Mouse (Mus musculus) large intestine, adult 2 months (tissue): ENCODE results near the gene Tmem121. TPM values are rescaled to one million over a fixed set of nuclear protein-coding genes. Genes with fewer than 3 reads are reported as not detected.
A peak's percentile ranks its signal among the peaks of the same experiment; 100 is the strongest.
"Not testable (repeated sequence)": the region's sequence is repeated elsewhere in the genome, so short reads cannot be mapped to it uniquely, and the experiment has no call there.

Source experiments
- DNase-seq: peaks from one replicate; pipeline ENCODE4 v3.0.0-alpha.2; 2012; ENCODE audit warnings: low read depth, low spot score
- WGBS: fragments of 180-500 bp; shearing (Covaris S2); methylation state at CpG from one replicate; pipeline ENCODE4 v1.1.7; 2018; 5-methylcytosine and 5-hydroxymethylcytosine counted together
- polyA plus RNA-seq: library from polyadenylated mRNA; depleted of rRNA; stranded (reverse); fragments of >200 nt; gene quantifications from 2 replicates; pipeline ENCODE4 v1.2.3, GENCODE M21; 2012

The Tmem121 gene
- polyA plus RNA-seq, 1 experiment, result 1.3 TPM

DNA sequence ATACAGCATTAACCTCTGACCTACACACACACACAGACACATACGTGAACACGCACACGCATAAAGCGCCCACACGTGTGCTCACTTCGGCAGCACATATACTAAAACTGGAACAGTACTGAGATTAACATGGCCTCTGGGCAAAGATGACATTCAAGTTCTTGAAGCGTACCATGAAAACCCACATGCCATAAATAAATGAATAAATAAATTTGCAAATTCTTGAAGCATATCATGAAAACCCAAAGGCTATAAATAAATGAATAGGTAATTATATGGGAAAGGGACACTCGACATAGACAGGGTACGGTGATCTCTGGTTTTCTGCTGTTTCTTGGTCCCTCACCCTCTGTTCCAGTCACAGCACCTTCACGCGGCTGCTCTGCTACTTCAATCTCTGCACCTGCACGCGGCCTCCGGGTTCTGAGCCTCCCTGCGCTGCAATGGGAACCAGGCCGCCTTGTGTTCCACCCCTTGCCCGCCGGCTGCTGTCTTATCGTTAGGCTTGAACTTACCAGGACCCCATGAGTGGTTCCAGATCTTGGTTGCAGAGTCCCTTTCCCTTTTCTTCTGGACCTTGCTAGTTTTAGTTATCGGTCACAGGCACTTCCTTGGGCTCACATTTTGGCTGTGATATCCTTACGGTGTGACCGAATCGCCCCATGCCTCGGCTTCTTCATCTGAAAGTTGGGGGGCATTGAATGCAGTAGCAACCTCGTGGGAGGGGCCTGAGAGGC is 28.5 kb downstream of the Tmem121 start:
- no peak for DNase-seq

DNA sequence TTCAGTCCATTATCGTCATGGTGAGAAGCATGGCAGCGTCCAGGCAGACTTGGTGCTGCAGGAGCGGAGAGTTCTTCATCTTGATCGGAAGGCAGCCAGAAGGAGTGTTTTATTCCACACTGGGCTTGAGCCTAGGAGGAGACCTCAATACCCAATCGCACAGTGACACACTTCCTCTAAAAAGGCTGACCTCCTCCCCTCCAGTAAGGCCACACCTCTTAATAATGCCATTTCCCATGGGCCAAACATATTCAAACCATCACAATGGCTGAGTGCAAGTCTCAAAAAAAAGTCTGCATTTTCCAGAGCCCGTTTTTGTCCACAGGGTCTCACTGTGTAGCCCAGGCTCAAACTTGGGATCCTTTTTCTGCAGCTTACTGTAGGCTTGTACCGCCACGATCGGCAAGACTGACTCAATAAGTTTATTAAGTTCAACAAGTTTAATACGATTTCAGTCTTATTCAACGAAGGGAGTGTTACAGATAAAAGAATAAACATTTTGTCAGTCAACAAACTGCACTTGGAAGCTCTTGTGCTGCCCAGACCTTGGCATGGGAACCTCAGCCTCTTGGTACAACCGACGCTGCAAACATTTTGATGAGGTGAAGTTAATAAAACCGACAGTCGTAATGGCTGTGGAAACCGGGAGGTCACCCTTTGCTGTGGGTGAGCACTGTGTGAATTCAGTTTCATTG is 29.4 kb downstream of the Tmem121 start:
- DNase-seq, result no peak
- 74% methylated on average over 16 of the region's 16 CpGs for WGBS

More for the DNA sequence above, 28.5 kb downstream of the Tmem121 start:
- WGBS, result 86% methylated on average over 25 of the region's 25 CpGs

DNA sequence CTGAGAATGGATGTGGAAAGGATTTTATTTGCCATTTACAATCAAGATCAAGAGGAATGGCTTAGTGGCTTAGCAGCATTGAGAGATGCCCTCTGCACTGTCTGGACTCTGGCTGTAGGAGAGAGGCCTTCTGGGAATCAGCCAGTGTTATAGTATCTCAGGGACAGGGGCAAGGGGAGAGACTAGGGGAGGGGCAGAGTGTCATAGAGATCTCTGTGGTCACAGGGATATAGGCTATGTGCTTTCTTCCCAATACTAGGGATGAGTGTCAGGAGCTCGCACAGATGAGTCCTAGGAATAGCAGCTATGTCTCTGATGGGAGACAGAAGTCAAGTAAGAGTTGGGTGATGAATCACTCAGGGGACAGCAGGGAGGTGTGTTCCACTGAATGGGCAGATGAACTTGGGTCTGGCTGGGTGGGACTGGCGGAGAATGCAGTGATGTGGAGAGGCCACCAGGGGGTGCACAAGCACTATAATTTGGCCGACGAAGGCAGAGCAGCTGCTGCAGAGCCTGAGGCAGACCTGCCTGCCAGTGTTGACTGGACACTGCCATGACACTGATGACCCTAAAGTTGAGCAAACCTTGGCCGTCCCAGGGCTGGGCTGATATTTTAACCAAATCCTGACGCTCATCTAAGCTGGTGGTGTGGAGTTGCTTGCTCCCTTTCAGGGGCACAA is 30.1 kb downstream of the Tmem121 start:
- 9% methylated on average over 6 of the region's 6 CpGs for WGBS
- DNase-seq, result no peak

DNA sequence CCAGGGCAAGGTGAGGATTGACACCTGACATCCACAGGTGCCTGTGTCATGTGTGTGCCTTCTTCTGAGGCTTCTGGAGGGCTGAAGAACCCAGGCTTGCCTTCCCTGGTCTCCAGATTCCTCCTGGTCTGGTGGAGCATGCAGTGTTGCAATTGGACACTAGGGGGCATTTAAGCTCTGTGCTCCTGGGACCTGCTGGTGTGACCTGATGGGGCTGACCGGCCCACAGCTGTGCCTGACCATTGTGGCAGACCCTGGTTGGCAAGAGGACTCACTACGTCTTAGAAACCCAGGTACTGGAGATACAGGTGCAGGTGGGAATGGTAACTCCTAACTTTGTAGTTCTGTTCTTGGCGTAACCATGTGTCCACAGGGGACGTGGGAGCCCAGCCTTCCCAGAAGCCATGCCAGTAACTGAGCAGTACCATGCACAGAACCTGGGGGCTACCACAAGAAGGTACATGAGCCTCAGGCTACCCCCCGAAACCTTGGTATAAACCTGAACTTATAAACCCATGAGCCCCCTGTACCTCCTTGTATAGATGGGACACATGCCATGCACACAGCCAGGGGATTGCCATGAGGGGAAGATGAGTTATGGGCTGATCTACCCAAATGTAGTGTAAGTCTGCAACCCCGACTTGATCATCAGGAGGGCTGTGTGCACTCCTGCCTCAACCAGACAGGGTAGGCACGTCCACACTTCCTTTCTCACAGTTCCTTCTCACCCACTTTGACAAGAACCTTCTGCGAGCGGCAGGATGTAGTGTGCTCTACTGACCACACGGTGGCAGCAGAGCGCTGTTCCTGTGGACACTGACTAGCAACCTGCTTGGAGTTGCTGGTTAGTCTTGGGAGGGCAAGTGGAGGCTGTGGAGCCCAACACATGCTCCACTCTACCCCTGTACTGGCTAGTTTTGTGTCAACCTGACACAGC is 31.8 kb downstream of the Tmem121 start:
- 26% methylated on average over 11 of the region's 11 CpGs for WGBS
- no peak for DNase-seq

DNA sequence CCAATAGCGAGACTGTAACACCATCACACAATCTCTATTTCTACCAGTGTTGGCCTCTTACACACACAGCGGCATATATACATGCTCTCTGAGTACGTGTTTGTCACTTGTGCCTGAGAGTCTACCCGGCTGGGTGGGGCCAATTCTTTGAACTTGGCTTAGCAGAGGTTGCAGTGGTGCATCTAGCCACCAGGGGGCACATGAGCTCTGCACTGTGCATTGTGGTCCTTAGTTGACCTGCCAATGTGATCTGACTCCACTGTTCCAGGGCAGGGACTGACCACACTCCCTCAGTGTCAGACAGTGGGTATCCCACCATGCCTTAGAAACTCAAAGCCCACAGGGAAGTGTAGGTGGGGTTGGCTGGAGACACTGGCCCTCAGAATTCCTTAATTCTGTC is 34.1 kb downstream of the Tmem121 start:
- 36% methylated on average over 4 of the region's 4 CpGs for WGBS
- DNase-seq, result no peak

DNA sequence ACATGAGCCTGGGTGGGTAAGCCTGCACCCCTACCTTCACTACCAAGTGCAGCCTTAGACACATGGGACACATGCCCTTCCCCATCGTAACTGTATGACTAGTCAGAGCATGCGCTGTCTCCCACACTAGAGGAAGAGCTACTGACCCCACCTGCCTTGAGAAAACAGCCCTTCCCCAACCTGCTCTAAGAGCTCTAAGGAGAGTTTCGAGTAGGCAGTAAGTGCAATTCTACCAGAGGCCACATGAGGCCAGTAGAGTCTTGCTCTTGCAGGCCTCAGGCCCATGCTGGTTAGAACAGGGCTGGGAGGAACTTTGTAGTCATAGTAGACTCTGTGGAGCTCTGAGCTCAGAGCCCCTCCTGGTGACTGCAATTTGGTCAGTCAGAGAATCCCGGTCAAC is 34.7 kb downstream of the Tmem121 start:
- no peak for DNase-seq
- 39% methylated on average over 4 of the region's 4 CpGs for WGBS

DNA sequence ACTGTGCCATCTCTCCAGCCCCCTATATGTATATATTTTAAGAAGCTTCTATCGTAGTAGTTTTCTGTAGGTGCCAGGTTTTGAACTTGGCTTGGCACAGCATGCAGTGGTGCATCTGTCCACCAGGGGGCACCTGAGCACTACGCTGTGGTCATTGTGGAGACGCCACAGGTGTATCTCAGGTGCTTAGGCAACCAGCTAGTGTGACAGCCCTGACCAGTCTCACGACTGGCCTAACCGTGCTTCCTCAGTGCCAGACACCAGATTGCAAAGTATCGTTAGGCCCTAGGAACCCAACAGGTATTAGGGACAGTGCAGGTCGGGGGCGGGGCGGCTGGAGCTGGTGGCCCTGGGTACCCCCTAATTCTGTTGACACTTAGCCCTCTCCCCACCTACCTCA is 35.6 kb downstream of the Tmem121 start:
- no peak for DNase-seq
- 69% methylated on average over 9 of the region's 9 CpGs for WGBS

DNA sequence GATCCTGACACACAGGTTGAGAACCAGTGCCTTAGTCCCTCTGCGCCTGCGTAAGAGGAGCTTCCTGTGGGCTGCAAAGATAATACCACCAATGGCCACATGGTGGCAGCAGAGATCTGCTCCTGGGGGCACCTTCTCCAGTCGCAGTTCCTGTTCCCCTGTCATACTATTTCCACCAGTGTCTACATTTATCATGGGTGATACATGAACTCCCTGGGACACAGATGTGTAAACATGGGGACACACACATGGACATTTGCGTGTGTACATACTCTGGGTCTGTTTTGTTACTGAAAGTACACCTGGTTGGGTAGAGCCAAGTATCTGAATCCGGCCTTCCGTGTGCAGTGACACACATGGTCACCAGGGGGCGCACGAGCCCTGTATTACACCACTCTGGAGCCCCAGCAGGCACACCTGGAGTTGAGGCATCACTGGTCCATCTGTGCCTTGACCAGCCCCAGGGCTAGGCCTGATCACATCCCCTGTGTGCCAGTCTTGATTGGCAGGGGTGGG is 36.4 kb downstream of the Tmem121 start:
- peak; percentile 57 for DNase-seq
- WGBS, result 11% methylated on average over 8 of the region's 8 CpGs

DNA sequence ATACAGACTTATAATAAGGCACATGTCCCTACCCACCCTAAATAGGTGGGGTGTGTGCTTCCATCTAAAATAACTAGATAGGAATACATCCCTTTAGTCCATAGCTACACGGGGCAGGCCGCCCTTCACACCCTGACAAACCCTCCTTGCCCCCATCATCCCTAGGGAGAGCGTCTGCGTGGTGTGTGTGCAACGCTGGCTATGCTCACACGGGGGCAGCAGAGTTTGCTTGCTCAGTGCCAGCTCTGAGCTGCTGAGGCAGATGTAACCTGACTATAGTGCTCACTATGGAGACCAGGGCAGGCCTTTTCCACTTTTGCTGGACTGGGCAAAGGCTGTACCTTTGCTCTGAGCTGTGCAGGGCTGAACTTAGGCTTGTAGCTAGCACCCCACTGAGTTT is 37.0 kb downstream of the Tmem121 start:
- 20% methylated on average over 6 of the region's 6 CpGs for WGBS

DNA sequence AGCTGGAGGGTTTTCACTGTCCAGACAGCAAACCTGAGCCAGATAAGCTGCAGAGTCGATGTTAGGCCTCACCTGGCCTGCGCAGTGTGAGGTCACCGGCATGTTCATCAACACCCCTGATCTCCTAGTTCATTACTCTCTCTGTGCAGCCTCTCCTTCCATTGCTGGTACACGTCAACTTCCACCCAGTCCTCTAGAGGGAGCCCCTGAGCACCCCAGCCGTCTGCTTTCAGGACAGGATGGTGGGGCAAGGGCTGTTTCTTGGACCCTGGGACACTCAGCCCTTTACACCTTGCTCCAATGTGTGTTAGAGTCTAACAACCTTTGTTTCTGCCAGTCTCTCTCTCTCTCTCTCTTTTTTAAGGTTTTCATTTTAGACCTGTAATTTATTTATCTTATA is 38.5 kb downstream of the Tmem121 start:
- 56% methylated on average over 5 of the region's 5 CpGs for WGBS
- no peak for DNase-seq

More for the DNA sequence above, 37.0 kb downstream of the Tmem121 start:
- no peak for DNase-seq

DNA sequence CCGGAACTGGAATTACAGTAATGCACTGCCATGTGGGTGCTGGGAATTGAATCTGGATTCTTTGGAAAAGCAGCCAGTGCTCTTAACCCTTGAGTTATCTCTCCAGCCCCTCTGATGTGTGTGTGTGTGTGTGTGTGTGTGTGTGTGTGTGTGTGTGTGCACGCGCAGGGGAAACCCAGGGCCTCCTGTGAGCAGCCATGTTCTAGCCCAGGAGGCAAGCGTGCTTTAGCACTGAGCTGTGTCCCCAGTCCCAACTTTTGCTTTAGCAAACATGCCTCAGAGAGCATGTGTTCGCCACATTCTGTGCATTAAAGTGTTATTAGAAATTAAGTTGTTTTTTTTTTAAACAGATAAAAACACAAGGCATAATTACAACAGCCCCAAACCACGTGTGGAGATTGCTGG is 39.0 kb downstream of the Tmem121 start:
- no peak for DNase-seq
- WGBS, result 78% methylated on average over 6 of the region's 6 CpGs

DNA sequence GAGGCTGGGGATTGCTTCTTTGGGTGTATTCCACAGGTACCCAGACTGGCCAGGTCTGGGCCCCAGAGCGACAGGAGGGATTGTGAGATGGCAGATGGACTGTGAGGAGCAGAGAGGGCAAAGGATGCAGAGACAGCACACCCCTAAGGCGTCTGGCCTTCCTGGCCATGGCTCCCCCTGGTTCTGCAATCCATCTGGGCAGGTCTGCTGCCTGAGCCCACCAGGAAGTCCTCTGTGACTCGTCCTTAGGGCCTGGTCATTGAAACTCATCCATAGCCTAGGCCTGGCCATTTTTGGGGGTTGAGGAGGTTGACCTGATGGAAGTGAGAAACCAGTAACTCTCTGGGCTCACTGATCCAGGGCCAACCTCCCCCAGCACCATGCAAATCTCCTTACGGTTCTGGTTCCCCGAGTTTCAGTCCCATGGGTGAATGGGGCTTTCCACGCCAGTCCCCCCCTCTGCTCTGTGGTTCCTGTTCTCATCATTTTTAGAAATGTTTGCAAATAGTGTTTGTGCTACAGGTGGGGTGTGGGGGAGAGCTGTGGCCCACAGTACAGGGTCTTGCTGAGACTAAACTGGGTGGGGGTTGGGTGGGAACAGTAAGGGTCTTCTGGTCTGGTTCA is 42.4 kb downstream of the Tmem121 start:
- 72% methylated on average over 6 of the region's 6 CpGs for WGBS
- no peak for DNase-seq

DNA sequence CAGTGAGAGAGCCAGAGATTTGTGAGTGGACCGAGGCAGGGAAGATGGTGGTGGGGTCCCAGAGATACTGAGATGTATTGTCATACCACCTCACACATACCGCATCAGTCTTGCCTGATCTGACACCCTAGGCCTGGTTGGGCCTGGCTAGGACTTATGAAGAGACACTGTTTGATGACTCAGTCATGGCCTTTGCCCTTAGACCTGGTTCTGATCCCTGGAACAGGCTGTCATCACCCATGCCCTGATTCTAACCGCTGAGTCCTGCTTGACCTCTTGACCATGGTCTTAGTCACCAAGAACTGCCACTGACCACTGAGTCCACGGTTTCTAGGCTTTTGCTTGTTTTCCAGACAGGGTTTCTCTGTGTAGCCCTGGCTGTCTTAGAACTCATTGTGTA is 45.0 kb downstream of the Tmem121 start:
- DNase-seq, result no peak
- WGBS, result 83% methylated on average over 4 of the region's 4 CpGs

DNA sequence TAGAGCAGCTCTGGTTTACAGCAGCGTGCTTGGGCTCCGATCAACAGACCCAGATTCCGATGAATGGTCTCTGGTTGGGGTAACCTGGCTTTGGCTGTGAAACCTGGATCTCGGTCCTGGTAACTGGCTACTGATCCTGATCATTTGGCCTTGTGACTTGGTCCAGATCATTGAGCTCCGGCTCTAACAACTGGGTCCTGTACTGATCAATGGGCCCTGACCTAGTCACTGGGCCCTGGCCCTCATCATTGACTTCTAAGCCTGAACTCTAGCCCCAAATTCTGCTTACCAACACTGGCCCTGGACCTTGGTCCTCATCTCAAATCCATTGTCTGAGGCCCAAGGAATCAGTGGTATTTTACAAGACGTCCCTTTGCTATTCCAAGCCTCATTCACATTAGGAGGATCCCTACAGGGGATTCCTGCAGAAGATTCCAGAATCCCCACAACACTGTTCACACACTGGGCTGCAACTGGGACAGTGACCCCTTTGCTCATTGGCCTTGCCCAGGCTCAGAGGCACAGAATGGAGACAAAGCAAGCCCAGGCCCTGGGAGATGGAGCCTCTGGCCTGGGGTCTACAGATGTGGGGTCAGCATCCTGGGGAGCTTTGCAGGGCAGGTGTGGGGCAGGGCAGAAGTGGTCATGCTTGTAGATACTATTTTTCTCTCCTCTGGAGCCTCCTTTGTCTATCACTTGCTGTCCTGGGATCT is 46.0 kb downstream of the Tmem121 start:
- WGBS, result 85% methylated on average over 6 of the region's 6 CpGs
- DNase-seq, result not testable (repeated sequence)

DNA sequence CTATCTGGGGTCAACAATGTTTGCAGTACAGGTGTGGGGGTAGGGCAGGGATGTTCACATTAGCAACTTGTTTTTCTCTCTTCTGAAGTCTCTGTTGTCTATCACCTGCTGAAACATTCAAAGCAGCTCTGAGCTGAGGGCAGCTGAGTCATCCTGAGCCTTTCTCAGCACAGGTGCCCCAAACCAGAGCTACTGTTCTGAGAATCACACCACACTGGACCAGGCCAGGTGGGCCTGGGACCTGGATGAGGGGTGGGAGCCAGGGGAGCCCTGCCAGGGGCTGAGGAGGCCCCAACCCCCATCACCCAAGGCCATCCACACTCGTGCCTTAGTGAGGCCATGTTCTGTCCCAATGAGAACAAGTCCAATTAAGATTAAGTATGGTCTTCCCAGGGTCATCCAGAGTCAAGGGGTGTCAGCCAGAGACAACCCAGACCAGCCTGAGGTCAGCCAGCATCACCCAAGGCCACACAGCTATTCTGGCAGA is 46.6 kb downstream of the Tmem121 start:
- not testable (repeated sequence) for DNase-seq
- WGBS, result 17% methylated on average over 1 of the region's 1 CpGs
